Mouse (Mus musculus) intestine, postnatal 0 days (tissue): ENCODE data around the gene Zp3. TPM values are rescaled to one million over a fixed set of nuclear protein-coding genes. Genes with fewer than 3 reads are reported as not detected.

ENCODE experiments used
- ATAC-seq: fragments of 200-750 bp; cut with Nextera tagmentation; 2 replicates; pipeline ENCODE4 v1.8.0; 2017; ENCODE audit warnings: mild to moderate bottlenecking, moderate TSS enrichment, moderate library complexity
- H3K27ac ChIP-seq: fragments of 300-500 bp; sonication (generic); 2 replicates; pipeline ENCODE4 v1.5.1; 2014; ENCODE audit warnings: mild to moderate bottlenecking, low read depth, low read length, moderate library complexity
- H3K27me3 ChIP-seq: fragments of 300-500 bp; sonication (generic); replicated peaks from 2 replicates; pipeline ENCODE4 v1.6.1; 2014; ENCODE audit warnings: low read length, mixed read lengths; ENCODE audit not compliant: control insufficient read depth, insufficient read depth
- H3K36me3 ChIP-seq: fragments of 300-500 bp; sonication (generic); 2 replicates; pipeline ENCODE4 v1.6.1; 2014; ENCODE audit warnings: mild to moderate bottlenecking, moderate library complexity; ENCODE audit not compliant: control insufficient read depth, insufficient read depth
- H3K4me1 ChIP-seq: fragments of 300-500 bp; sonication (generic); replicated peaks from 2 replicates; pipeline ENCODE4 v1.6.1; 2014; ENCODE audit warnings: antibody characterized with exemption, low read length, mixed read lengths; ENCODE audit not compliant: control insufficient read depth, insufficient read depth
- H3K4me2 ChIP-seq: fragments of 300-500 bp; sonication (generic); replicated peaks from 2 replicates; pipeline ENCODE4 v1.6.1; 2014; ENCODE audit warnings: low read depth, mild to moderate bottlenecking, moderate library complexity
- H3K4me3 ChIP-seq: fragments of 300-500 bp; sonication (generic); 2 replicates; pipeline ENCODE4 v1.5.1; 2014; ENCODE audit warnings: low read depth, low read length
- H3K9ac ChIP-seq: fragments of 300-500 bp; sonication (generic); 2 replicates; pipeline ENCODE4 v1.6.1; 2014; ENCODE audit warnings: mild to moderate bottlenecking, low read depth, low read length
- H3K9me3 ChIP-seq: fragments of 300-500 bp; sonication (generic); 2 replicates; pipeline ENCODE4 v1.6.1; 2016; ENCODE audit warnings: mixed run types; ENCODE audit not compliant: control insufficient read depth
- CTCF ChIP-seq: sonication (generic); IDR thresholded peaks from 2 replicates; pipeline ENCODE4 v1.5.1; 2016; ENCODE audit warnings: low read depth, mild to moderate bottlenecking, control low read depth, antibody characterized with exemption, moderate library complexity
- WGBS: fragments of 180-500 bp; shearing (Covaris S2); extraction: QIAGEN DNeasy Blood & Tissue Kit; methylation state at CpG from one replicate; pipeline ENCODE4 v1.1.7; 2014; 5-methylcytosine and 5-hydroxymethylcytosine counted together
- polyA plus RNA-seq: library from polyadenylated mRNA; unstranded; fragments of >200 nt; fragmentation: Nextera tagmentation; extraction: Ambion mirVana; gene quantifications from 2 replicates; pipeline ENCODE4 v1.2.1, GENCODE M21; 2015

Gene Zp3
- polyA plus RNA-seq, 1 experiment from 2014 or later = not detected

GRCm38 (mm10) chr5:136034868-136035267, 55.0 kb downstream of the Zp3 start:
- no peak for TF ChIP-seq CTCF
- Histone ChIP-seq H3K4me3 (no peak overlapping the region), H3K27me3 (no peaks in the 10 kb centered on the region), H3K9ac (no peak overlapping the region), H3K4me2 (no peak overlapping the region), H3K27ac (no peak overlapping the region), H3K4me1 (0 out of 2 replicates have a peak, but pooled peaks cover 8% of the 10 kb centered on the region), H3K9me3 (no peaks in the 10 kb centered on the region), H3K36me3 (peaks cover 28% of the 10 kb centered on the region; the same call in 1 of the 2 replicates)
- WGBS = 71% methylated on average over 4 of the region's 4 CpGs
- no peak for ATAC-seq

GRCm38 (mm10) chr5:136035285-136035684, 55.4 kb downstream of the Zp3 start:
- H3K4me2 ChIP-seq = no peak overlapping the region
- no peak overlapping the region for H3K4me3 ChIP-seq
- no peaks in the 10 kb centered on the region for H3K9me3 ChIP-seq
- H3K4me1 ChIP-seq = 0 out of 2 replicates have a peak, but pooled peaks cover 8% of the 10 kb centered on the region
- 77% methylated on average over 1 of the region's 1 CpGs for WGBS
- H3K36me3 ChIP-seq = peaks cover 23% of the 10 kb centered on the region; the same call in 1 of the 2 replicates
- H3K27ac ChIP-seq = no peak overlapping the region
- TF ChIP-seq CTCF = no peak
- ATAC-seq = no peak
- no peaks in the 10 kb centered on the region for H3K27me3 ChIP-seq
- H3K9ac ChIP-seq = no peak overlapping the region

- Histone ChIP-seq H3K4me2 (no peak overlapping the region), H3K4me1 (0 out of 2 replicates have a peak, but pooled peaks cover 8% of the 10 kb centered on the region), H3K9ac (no peak overlapping the region), H3K9me3 (no peaks in the 10 kb centered on the region), H3K27ac (no peak overlapping the region), H3K36me3 (peaks cover 10% of the 10 kb centered on the region; the same call in 1 of the 2 replicates), H3K4me3 (no peak overlapping the region), H3K27me3 (no peaks in the 10 kb centered on the region)
- ATAC-seq = no peak
- 100% methylated on average over 1 of the region's 1 CpGs for WGBS
- no peak for TF ChIP-seq CTCF
These were observed 56.8 kb downstream of the Zp3 start for GRCm38 (mm10) chr5:136036667-136037066.

Other genes with a start within 250 kb of the Zp3 start
- 127 and 132 TPM in 2 replicates for gene Tmem120a, start 235.7 kb upstream of the Zp3 start, polyA plus RNA-seq
- gene Styxl1, start 201.7 kb upstream of the Zp3 start, polyA plus RNA-seq = 0.21 and 0.27 TPM in 2 replicates
- 798 and 872 TPM in 2 replicates for gene Mdh2, start 201.6 kb upstream of the Zp3 start, polyA plus RNA-seq
- gene Srrm3, start 173.2 kb upstream of the Zp3 start, polyA plus RNA-seq = 0.82 and 0.91 TPM in 2 replicates
- 107 and 120 TPM in 2 replicates for gene Hspb1, start 92.2 kb upstream of the Zp3 start, polyA plus RNA-seq
- 57.1 and 61.8 TPM in 2 replicates for gene Ywhag, start 45.5 kb upstream of the Zp3 start, polyA plus RNA-seq
- gene Ssc4d, start 5.6 kb upstream of the Zp3 start, polyA plus RNA-seq = 2.2 and 2.4 TPM in 2 replicates
- 10.5 TPM in 2 replicates for gene Dtx2, start 14.7 kb downstream of the Zp3 start, polyA plus RNA-seq
- gene Upk3b, start 58.4 kb downstream of the Zp3 start, polyA plus RNA-seq = 18.3 and 21.3 TPM in 2 replicates
- gene Upk3bl, start 74.4 kb downstream of the Zp3 start, polyA plus RNA-seq = 0.39 TPM in 1 of 2 replicates, not detected in the other
- gene Rasa4, start 103.8 kb downstream of the Zp3 start, polyA plus RNA-seq = 8.1 and 8.7 TPM in 2 replicates
- 152 and 169 TPM in 2 replicates for gene Polr2j, start 136.5 kb downstream of the Zp3 start, polyA plus RNA-seq
- gene Lrwd1, start 156.0 kb downstream of the Zp3 start, polyA plus RNA-seq = 7.5 and 7.8 TPM in 2 replicates
- 11.0 and 12.6 TPM in 2 replicates for gene Alkbh4, start 156.0 kb downstream of the Zp3 start, polyA plus RNA-seq
- 4.3 and 5.1 TPM in 2 replicates for gene Orai2, start 190.6 kb downstream of the Zp3 start, polyA plus RNA-seq
- 37.7 and 40.0 TPM in 2 replicates for gene Prkrip1, start 218.9 kb downstream of the Zp3 start, polyA plus RNA-seq